Mouse (Mus musculus) adrenal gland, postnatal 25 days (tissue): Measurements from ENCODE around the gene Insr. TPM values are rescaled to one million over a fixed set of nuclear protein-coding genes. Genes with fewer than 3 reads are reported as not detected.
"Not testable (repeated sequence)": the region's sequence is repeated elsewhere in the genome, so short reads cannot be mapped to it uniquely, and the experiment has no call there.

ENCODE experiments used
- DNase-seq: peaks from one replicate; pipeline ENCODE4 v3.0.0; 2021; ENCODE audit warnings: mixed read lengths
- long read RNA-seq: library from polyadenylated mRNA; stranded (forward); transcript quantifications from one replicate; pipeline ENCODE4 v2.0.0, GENCODE M21; 2021
- total RNA-seq: library from RNA; stranded (reverse); gene quantifications from 2 replicates; pipeline ENCODE4 v1.2.3, GENCODE M21; 2021

Gene Insr
- total RNA-seq = 127 and 144 TPM in 2 replicates
- long read RNA-seq, partial matches to known transcripts = 0 of 10 reads
- long read RNA-seq, other reads (novel, unspliced or antisense) = 9 of 10 reads

- peak; percentile 96 for DNase-seq
Observed at GRCm38 (mm10) chr8:3278934-3279720, at the start of gene Insr. TSS of gene Insr (minus strand) at chr8:3279617.

DNA sequence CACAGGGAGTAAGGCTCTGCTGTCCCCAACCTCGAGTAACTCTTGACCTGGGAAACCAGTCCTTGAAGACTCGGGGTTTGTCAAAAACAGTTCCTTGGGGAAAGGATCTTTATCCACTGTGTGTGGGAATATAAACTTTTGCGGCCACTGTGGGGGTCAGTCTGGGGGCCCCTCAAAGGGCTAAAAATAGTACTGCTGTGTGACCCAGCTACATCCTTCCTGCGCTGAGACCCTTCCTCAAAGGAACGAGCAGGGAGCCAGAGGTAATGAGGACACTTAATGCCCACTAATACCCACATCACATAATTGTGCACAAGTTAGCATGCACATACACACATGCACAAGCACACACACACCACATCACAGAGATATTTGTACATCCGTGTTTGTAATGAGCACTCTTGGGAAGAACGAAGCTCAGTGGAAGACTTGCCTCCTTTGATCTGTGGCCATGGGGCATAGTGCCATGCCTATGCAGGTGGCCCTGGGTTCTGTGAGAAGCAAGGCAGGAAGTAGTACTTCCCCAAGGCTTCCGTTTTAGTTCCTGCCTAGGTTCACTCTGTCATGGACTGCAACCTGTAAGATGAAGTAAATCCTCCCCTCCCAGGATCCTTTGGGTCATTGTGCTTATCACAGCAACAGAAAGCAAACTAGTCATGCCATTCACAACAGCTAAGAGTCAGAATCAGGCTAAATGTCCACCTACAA lies 48.3 kb upstream of the Insr start:
- DNase-seq = peak; percentile 31

GRCm38 (mm10) chr8:3327056-3327455 lies 47.6 kb upstream of the Insr start:
- no peak for DNase-seq

GRCm38 (mm10) chr8:3324253-3324652 lies 44.8 kb upstream of the Insr start:
- no peak for DNase-seq

DNA sequence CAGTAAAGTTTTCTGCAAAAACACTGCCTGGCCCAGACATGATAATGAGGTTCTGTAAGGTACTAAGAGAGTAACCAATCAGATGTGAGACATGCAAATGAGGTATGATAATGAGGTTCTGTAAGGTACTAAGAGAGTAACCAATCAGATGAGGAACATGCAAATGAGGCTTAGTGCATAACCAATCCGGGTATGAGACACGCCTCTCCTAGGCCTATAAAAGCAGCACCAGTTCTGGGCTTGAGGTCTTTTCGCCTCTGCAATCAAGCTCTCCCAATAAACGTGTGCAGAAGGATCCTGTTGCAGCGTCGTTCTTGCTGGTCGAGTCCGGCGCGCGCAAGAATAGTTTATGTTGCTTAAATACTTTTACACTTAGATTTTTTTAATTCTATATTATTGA lies 39.9 kb upstream of the Insr start:
- not testable (repeated sequence) for DNase-seq

- DNase-seq = no peak
Observed at GRCm38 (mm10) chr8:3316585-3316984, 37.2 kb upstream of the Insr start.

- no peak for DNase-seq
Observed at GRCm38 (mm10) chr8:3314345-3314744, 34.9 kb upstream of the Insr start.

DNA sequence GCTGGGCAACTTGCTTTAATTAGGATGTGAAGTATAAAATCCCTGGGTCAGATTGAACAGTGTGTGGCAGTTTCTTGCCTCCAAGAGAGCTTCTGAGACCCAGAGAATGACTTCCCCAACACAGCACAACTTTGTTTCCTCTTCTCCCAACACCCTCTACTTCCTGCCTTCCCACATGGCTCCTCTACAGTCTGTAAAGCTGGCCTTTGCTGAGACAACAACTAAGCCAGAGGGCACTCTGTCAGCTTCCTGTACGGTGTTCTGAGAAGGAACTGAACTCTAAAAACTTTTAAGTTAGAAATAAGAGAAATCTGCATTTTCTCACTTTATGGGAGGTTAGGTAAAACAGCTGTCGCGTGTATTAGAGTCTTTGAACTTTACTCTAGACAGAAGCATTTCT lies 34.4 kb upstream of the Insr start:
- no peak for DNase-seq

GRCm38 (mm10) chr8:3313417-3313816 lies 34.0 kb upstream of the Insr start:
- not testable (repeated sequence) for DNase-seq

GRCm38 (mm10) chr8:3311482-3311881 lies 32.1 kb upstream of the Insr start:
- peak; percentile 24 for DNase-seq

DNA sequence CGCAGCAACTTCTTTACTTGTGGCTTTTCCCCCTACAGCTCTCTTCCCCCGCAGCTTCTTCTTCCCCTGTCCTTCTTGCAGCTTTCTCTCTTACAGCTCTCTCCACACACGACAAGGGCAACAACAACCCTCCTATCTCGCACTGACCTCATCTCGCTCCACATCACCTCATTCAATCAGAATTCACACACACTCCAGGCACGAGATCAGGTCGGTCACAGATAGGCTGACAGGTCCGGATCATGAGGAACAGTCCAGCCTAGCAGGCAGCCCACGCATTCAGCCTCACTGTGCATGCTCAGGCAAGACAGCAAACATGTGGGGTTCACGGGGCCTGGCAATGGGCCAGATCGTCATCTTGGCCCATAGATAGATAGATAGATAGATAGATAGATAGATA lies 30.2 kb upstream of the Insr start:
- no peak for DNase-seq

- DNase-seq = not testable (repeated sequence)
Observed at GRCm38 (mm10) chr8:3308205-3308800, 28.9 kb upstream of the Insr start.

GRCm38 (mm10) chr8:3302131-3302530 lies 22.7 kb upstream of the Insr start:
- DNase-seq = no peak

DNA sequence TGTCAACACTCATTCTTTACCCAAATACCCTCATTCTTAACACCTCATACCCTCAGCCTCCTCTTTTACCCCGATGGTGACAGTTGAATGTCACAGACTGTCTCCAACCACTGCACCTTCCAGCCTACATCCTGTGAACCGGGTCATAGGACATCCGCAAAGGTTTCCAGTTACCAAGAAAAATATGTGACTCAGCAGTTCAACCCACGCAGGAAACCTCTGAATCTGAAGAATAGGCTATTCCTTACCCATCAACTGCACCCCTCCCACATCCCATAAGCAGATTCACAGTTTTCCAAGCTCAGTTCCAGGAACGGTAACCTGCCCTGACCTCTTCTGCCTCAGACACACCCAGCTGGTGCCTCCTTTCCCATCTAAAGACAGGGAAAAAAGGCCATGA lies 19.9 kb upstream of the Insr start:
- DNase-seq = no peak

DNA sequence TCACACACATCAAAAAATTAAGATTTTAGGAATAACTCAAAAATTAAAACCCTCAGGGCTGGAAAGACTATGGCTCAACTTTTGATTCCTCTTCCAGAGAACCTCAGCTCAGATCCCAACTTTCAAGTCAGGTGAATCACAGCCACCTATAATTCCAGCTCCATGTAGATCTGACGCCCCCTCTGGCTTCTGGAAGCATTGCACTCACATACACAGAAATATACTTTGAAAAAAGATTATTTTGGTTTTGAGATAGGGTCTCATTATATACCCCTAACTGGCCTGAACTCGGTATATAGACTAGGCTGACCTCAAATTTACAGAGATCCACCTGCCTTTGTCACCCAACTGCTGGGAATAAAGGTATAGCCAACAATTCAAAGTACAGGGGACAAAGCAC lies 6.4 kb upstream of the Insr start:
- no peak for DNase-seq

DNA sequence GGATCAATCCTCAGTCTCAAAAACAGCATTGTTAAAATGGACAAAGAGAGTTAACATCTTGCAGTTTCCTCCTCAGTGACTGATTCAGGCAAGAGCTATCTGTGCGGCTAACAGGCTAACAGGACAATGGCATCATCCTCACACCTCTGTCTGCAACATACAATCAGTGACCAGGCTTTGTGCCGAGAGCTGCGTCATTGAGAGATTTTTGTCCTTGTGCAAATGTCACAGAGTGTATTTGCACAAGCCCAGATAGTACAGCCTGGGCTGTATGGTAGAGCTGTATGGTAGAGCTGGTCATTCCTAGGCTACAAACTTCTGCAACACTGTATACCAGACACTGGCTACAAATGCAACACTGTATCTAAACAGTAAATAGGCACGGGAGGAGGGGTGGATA lies 5.2 kb upstream of the Insr start:
- DNase-seq = peak; percentile 45

DNA sequence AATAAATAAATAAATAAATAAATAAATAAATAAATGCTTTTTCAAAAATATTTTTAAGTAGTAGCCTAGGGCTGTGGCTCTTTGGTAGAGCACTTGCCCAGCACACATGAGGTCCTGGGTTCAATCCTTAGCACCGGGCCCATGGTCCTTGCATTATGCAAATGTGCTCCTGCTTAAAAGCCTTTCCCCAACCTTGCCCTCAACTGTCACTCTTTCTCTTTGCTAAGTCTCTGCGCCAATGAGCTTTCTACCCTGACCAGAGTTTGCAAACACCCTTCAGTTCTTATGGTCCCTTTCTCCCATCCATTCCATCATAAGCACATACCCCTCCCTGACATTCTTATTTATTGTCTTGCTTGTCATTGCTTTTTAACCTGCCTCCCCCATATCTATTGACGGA lies 1.9 kb upstream of the Insr start:
- DNase-seq = no peak

DNA sequence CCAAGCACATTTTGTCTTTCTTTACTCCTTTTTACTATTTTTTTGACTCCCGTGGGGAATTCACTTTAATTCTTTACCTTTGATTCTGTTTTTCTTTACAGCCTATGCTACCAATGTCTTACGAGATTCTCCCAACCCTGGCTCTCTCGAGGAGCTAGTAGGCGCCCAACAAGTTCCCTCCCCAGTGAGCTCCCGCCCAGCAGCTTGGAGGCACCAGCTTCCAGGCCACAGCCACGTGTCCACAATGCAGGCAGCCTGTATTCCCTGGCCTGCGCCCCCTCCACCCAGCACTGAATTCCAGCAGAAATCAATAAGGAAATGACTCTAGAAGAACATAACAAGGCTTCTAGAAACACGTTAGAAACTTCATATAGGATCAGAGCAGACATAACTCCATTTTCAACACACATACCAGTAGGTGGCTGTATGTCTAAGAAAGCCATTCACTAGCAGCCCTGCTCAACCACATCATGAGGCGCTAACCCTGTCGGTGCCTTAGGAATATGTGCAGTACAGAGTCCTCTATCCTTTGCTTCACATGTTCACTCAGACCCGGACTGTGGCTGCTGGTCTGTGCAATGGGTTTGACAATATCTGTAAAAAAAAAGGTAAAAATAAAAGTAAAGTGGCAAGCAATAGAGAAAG lies 971 bp upstream of the Insr start:
- no peak for DNase-seq

DNA sequence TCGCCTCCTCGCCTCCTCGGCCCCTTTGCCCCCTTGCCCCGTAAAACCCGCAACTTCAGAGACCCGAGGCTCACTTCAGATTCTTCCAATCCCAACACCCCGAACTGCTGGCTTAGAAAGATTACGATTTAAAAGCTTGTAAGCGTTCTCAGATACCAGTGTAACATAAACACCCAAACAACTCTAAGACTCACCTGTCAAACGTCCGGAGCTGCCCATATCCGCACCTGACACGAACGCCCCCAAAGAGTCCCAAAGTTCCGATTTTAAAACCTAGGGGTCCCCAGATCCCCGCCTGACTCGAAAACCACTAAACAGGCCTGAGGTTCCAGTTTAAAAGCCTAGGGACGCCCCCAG lies 282 bp upstream of the Insr start:
- no peak for DNase-seq

DNA sequence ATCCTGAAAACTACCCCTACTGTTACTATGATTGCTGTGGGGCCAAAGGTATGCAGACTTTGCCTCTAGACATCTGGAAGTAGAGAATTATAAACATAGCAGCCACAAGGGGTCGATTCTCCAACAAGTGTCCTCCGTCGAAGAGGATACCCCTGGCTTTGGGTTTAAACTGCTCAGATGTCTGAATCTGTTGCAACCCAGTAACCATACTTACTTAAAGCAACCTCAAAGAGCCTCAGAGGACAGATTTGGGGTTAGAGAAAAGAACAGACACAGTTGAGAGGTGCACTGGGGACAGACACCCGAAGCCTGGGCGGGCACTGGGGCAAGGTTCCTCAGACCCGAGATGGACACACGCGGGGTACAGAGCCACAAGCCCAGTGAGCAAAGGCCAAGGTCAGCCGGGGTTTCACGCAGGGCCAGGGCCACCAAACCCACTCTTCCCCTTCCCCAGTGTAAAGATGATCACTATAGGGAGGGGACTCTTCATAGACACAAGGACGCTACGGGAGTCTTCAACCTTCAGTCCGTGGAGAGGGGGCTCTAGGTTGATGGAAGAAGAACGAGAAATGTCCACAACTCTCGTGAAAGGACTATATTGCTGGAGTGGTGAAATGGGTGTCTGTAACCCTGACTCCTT lies 1.1 kb downstream of the Insr start:
- DNase-seq = no peak

- DNase-seq = no peak
Observed at GRCm38 (mm10) chr8:3277266-3277665, 2.2 kb downstream of the Insr start.

DNA sequence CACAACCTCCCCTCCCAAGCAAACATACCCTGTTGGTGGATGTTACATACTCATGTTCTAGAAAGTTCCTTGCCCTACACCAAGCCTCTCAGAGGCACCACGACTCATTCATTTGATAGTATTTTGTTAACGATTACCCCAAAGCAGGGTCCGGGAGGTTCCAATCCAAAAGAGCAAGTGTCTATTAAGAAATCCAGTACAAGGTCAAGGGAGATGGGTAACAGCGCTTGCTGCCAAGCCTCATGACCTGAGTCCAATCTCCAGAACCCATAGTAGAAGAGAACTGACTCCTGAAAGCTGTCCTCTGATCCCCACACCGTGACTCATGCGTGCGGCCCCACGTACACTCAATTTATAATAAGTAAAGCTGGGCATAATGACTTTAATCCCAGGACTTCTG lies 3.4 kb downstream of the Insr start:
- no peak for DNase-seq
